Mouse (Mus musculus) MEL (cell line): ENCODE data around the gene Snapc4. TPM values are rescaled to one million over a fixed set of nuclear protein-coding genes. Genes with fewer than 3 reads are reported as not detected.

ENCODE experiments used
- DNase-seq: peaks from one replicate; pipeline ENCODE4 v3.0.0; 2011; ENCODE audit warnings: low read depth, low spot score
- H3K27ac ChIP-seq: 2 replicates; pipeline ENCODE4 v1.5.1; 2012; ENCODE audit warnings: low read depth, mild to moderate bottlenecking, control low read depth, low read length, moderate library complexity; ENCODE audit not compliant: control insufficient read depth
- H3K27me3 ChIP-seq, 2 experiments: fragments of 150-350 bp in 1 of 2; sonication (generic) in 1 of 2; 2 replicates each; pipeline ENCODE4 v1.6.1; 2012; ENCODE audit warnings: low read length in 2 of 2, mild to moderate bottlenecking in 2 of 2, improper control_type of control experiment in 1 of 2, moderate library complexity in 1 of 2; ENCODE audit not compliant: insufficient read depth in 2 of 2, control insufficient read depth in 1 of 2
- H3K36me3 ChIP-seq, 2 experiments: 2 replicates each; pipeline ENCODE4 v1.6.1; 2012 to 2014; ENCODE audit warnings: low read length in 2 of 2, improper control_type of control experiment in 1 of 2, inconsistent platforms in 1 of 2, mild to moderate bottlenecking in 1 of 2; ENCODE audit not compliant: insufficient read depth in 2 of 2, control insufficient read depth in 1 of 2
- H3K4me1 ChIP-seq, 2 experiments: fragments of 150-350 bp in 1 of 2; sonication (generic) in 1 of 2; 2 replicates each; pipeline ENCODE4 v1.6.1; 2012; ENCODE audit warnings: low read length in 2 of 2, improper control_type of control experiment in 1 of 2, mild to moderate bottlenecking in 1 of 2; ENCODE audit not compliant: insufficient read depth in 2 of 2, control insufficient read depth in 1 of 2
- H3K4me3 ChIP-seq, 2 experiments: fragments of 150-350 bp in 1 of 2; sonication (generic) in 1 of 2; 2 replicates each; pipeline ENCODE4 v1.5.1; 2012; ENCODE audit warnings: low read depth in 2 of 2, low read length in 2 of 2, mild to moderate bottlenecking in 2 of 2, moderate library complexity in 2 of 2, control low read depth in 1 of 2, improper control_type of control experiment in 1 of 2; ENCODE audit not compliant: control insufficient read depth in 1 of 2, insufficient read depth in 1 of 2
- H3K79me2 ChIP-seq: 2 replicates; pipeline ENCODE4 v1.6.1; 2012; ENCODE audit warnings: mild to moderate bottlenecking, low read length, moderate library complexity; ENCODE audit not compliant: control insufficient read depth, poor library complexity, insufficient read depth
- H3K9ac ChIP-seq: 2 replicates; pipeline ENCODE4 v1.6.1; 2012; ENCODE audit warnings: low read depth, mild to moderate bottlenecking, control low read depth, low read length, moderate library complexity; ENCODE audit not compliant: control insufficient read depth, poor library complexity, severe bottlenecking
- H3K9me3 ChIP-seq: fragments of 150-350 bp; sonication (generic); replicated peaks from 2 replicates; pipeline ENCODE4 v1.6.1; 2012; ENCODE audit warnings: mild to moderate bottlenecking, low read length, improper control_type of control experiment, moderate library complexity; ENCODE audit not compliant: insufficient read depth
- BHLHE40 ChIP-seq: IDR thresholded peaks from 2 replicates; pipeline ENCODE4 v1.6.1; 2012; ENCODE audit warnings: low read depth, mild to moderate bottlenecking, inconsistent platforms, low read length, improper control_type of control experiment, borderline replicate concordance
- CHD1 ChIP-seq: IDR thresholded peaks from 2 replicates; pipeline ENCODE4 v1.6.1; 2012; ENCODE audit warnings: low read depth, mild to moderate bottlenecking, inconsistent platforms, low read length, improper control_type of control experiment
- CHD2 ChIP-seq: IDR thresholded peaks from 2 replicates; pipeline ENCODE4 v1.6.1; 2011; ENCODE audit warnings: low read length, improper control_type of control experiment
- KAT2A ChIP-seq: conservative IDR thresholded peaks from 2 replicates; pipeline ENCODE4 v1.6.1; 2012; ENCODE audit warnings: low read depth, low read length, improper control_type of control experiment, inconsistent platforms
- MAX ChIP-seq: IDR thresholded peaks from 2 replicates; pipeline ENCODE4 v1.6.1; 2011; ENCODE audit warnings: low read length, improper control_type of control experiment
- MEF2A ChIP-seq: IDR thresholded peaks from 2 replicates; pipeline ENCODE4 v1.6.1; 2014; ENCODE audit warnings: low read depth, mild to moderate bottlenecking, inconsistent platforms, low read length, improper control_type of control experiment; ENCODE audit not compliant: poor library complexity, insufficient replicate concordance, severe bottlenecking; ENCODE audit errors: extremely low read depth
- MXI1 ChIP-seq: IDR thresholded peaks from 2 replicates; pipeline ENCODE4 v1.6.1; 2011; ENCODE audit warnings: mild to moderate bottlenecking, low read depth, low read length, improper control_type of control experiment
- MYC ChIP-seq: IDR thresholded peaks from 2 replicates; pipeline ENCODE4 v1.6.1; 2011; ENCODE audit warnings: low read depth, mild to moderate bottlenecking, low read length, improper control_type of control experiment, moderate library complexity
- NELFE ChIP-seq: IDR thresholded peaks from 2 replicates; pipeline ENCODE4 v1.6.1; 2011; ENCODE audit warnings: low read depth, low read length, improper control_type of control experiment
- NRF1 ChIP-seq: IDR thresholded peaks from 2 replicates; pipeline ENCODE4 v1.6.1; 2014; ENCODE audit warnings: low read depth, mild to moderate bottlenecking, inconsistent platforms, low read length, improper control_type of control experiment, moderate library complexity; ENCODE audit not compliant: poor library complexity, insufficient read depth, severe bottlenecking
- POLR2A ChIP-seq, 2 experiments: IDR thresholded peaks; 2 replicates each; pipeline ENCODE4 v1.6.1; 2011 to 2012; ENCODE audit warnings: low read length in 2 of 2, mild to moderate bottlenecking in 2 of 2, control low read depth in 1 of 2, improper control_type of control experiment in 1 of 2, low read depth in 1 of 2, moderate library complexity in 1 of 2; ENCODE audit not compliant: control insufficient read depth in 1 of 2, insufficient read depth in 1 of 2, poor library complexity in 1 of 2
- POLR2AphosphoS5 ChIP-seq: IDR thresholded peaks from 2 replicates; pipeline ENCODE4 v1.6.1; 2012; ENCODE audit warnings: low read depth, borderline replicate concordance, mild to moderate bottlenecking, inconsistent platforms, low read length, moderate library complexity, mixed read lengths
- RAD21 ChIP-seq: IDR thresholded peaks from 2 replicates; pipeline ENCODE4 v1.6.1; 2011; ENCODE audit warnings: mild to moderate bottlenecking, low read depth, low read length, improper control_type of control experiment
- SIN3A ChIP-seq: IDR thresholded peaks from 2 replicates; pipeline ENCODE4 v1.6.1; 2012; ENCODE audit warnings: low read length, improper control_type of control experiment, inconsistent platforms
- SMC3 ChIP-seq: IDR thresholded peaks from 2 replicates; pipeline ENCODE4 v1.6.1; 2011; ENCODE audit warnings: low read depth, low read length, improper control_type of control experiment
- TAL1 ChIP-seq: IDR thresholded peaks from 2 replicates; pipeline ENCODE4 v1.6.1; 2012; ENCODE audit warnings: mild to moderate bottlenecking, inconsistent platforms, low read length, moderate library complexity, mixed read lengths
- TCF12 ChIP-seq: IDR thresholded peaks from 2 replicates; pipeline ENCODE4 v1.6.1; 2014; ENCODE audit warnings: low read depth, mild to moderate bottlenecking, inconsistent platforms, low read length, improper control_type of control experiment, moderate library complexity
- USF1 ChIP-seq: IDR thresholded peaks from 2 replicates; pipeline ENCODE4 v1.6.1; 2014; ENCODE audit warnings: low read depth, mild to moderate bottlenecking, inconsistent platforms, low read length, improper control_type of control experiment, moderate library complexity
- ZMIZ1 ChIP-seq: IDR thresholded peaks from 2 replicates; pipeline ENCODE4 v1.6.1; 2012; ENCODE audit warnings: low read depth, mild to moderate bottlenecking, inconsistent platforms, low read length, improper control_type of control experiment, moderate library complexity
- polyA plus RNA-seq, 2 experiments: library from polyadenylated mRNA; stranded (reverse) in 1 of 2; unstranded in 1 of 2; fragments of >175 nt in 1 of 2; fragments of >200 nt in 1 of 2; gene quantifications; 2 replicates each; pipeline versions ENCODE4 v1.2.1 to v1.2.4; 2012; ENCODE audit warnings: low replicate concordance in 2 of 2, low read depth in 1 of 2; ENCODE audit not compliant: insufficient read length in 2 of 2, insufficient read depth in 1 of 2, missing spikeins in 1 of 2
- total RNA-seq: library from RNA; depleted of rRNA; stranded (reverse); fragments of 300-350 nt; gene quantifications from 2 replicates; pipeline ENCODE4 v1.2.3, GENCODE M21; 2012

Gene Snapc4
- total and polyA plus RNA-seq, 3 experiments: 49.3 to 57.6 TPM; not detected in 1

DNA sequence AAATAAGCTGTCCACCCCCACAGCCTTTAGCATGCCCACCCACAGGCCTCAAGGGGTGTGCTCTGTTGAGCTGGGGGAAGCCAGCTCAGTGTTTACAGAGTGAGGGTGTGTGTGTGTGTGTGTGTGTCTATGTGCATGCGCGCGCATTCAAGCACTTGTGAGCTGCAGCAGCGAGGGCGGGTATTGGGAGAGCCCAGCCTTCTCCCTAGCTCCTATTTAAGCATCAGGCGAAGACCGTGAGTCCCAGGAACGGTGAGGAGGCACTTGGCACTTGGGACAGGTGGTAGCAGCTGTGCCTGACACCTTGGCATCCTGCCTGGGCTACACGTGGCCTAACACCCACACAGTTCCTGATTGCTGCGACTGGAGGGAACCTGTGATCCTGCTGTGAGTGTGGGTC lies 38.4 kb downstream of the Snapc4 start:
- no peak overlapping the region for H3K27ac ChIP-seq

DNA sequence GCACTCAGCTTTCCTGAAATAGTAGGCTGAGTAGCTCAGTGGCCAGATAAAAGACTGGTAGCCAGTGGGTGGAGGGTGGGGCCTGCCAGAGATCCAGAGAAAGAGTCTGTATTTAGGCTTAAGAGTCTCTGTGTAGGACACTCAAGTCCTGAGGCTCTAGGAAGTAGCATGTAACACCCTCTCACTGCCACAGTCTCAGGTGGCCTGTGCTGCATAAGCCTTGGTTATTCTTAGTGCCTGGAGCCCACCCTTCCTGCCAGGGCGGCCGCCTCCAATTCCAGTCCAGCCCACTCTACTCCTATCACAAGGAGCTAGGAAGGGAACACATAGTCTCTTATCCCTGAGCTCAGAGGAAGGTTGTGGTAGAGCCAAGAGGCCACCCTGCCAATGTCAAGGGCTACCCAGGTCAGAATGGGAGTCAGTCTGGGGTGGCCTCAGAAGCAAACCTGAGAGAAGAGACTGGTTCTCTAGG lies 38.9 kb downstream of the Snapc4 start:
- no peak for DNase-seq
- Histone ChIP-seq H3K36me3 (no peaks in the 10 kb centered on the region), H3K79me2 (no peaks in the 10 kb centered on the region), H3K27ac (no peak overlapping the region), H3K4me3 (no peak overlapping the region), H3K9me3 (no peaks in the 10 kb centered on the region), H3K27me3 (no peaks in the 10 kb centered on the region), H3K4me1 (peaks cover 0 to 12% of the 10 kb centered on the region in 2 experiments; a peak in 2 of 4 replicates), H3K9ac (no peak overlapping the region)
- TF ChIP-seq RAD21: no peak

More for the DNA sequence above, 38.4 kb downstream of the Snapc4 start:
- Histone ChIP-seq H3K4me1 (peaks cover 0 to 12% of the 10 kb centered on the region in 2 experiments; a peak in 2 of 4 replicates), H3K9me3 (no peaks in the 10 kb centered on the region), H3K27me3 (no peaks in the 10 kb centered on the region), H3K36me3 (no peaks in the 10 kb centered on the region), H3K4me3 (no peak overlapping the region)
- peak; percentile 45 for DNase-seq
- TF ChIP-seq MAX: peak; percentile 90
- no peak for TF ChIP-seq ZMIZ1
- 0 out of 2 replicates have a peak, but pooled peaks have one; percentile 41 for TF ChIP-seq MYC
- peak; percentile 87 for TF ChIP-seq MXI1
- TF ChIP-seq USF1: peak; percentile 65; the same call in 1 of the 2 replicates
- TF ChIP-seq NELFE: no peak
- TF ChIP-seq MEF2A: no peak
- no peak for TF ChIP-seq POLR2A (IDR thresholded peaks at IDR 0.05; ENCODE audit: control insufficient read depth in 1 of 2, insufficient read depth in 1 of 2, low read depth in 1 of 2, low read length in 2 of 2, poor library complexity in 1 of 2)
- no peak for TF ChIP-seq TAL1
- TF ChIP-seq KAT2A: no peak
- TF ChIP-seq SIN3A: peak; percentile 56
- TF ChIP-seq, all 39 proteins: peak for 5
- no peaks in the 10 kb centered on the region for H3K79me2 ChIP-seq
- no peak overlapping the region for H3K9ac ChIP-seq

DNA sequence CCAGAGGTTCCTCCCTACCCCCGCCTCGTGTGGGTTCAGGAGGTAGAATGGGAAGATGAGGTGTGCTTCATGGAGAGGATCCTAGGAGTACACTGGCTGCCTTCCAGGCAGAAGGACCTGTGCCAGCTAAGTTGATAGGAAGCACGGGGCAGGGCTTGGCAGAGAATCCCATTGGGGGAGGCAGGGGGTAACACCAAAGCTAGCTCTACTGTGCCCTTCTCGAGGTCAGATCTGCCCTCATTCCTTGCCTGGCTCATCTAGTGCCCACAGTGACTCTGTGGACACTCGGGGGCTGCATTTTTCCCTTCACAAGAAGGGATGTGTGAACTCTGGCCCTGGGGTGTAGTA lies 41.3 kb downstream of the Snapc4 start:
- Histone ChIP-seq H3K36me3 (no peaks in the 10 kb centered on the region), H3K4me3 (no peak overlapping the region), H3K9ac (no peak overlapping the region), H3K27me3 (no peaks in the 10 kb centered on the region), H3K9me3 (no peaks in the 10 kb centered on the region), H3K79me2 (no peaks in the 10 kb centered on the region), H3K27ac (no peak overlapping the region), H3K4me1 (peaks cover 0 to 12% of the 10 kb centered on the region in 2 experiments; a peak in 2 of 4 replicates)
- TF ChIP-seq NRF1 (no peak), TCF12 (no peak), CHD2 (no peak), BHLHE40 (no peak), POLR2AphosphoS5 (no peak), CHD1 (no peak), RAD21 (no peak), SMC3 (no peak), USF1 (no peak), MEF2A (no peak)
- DNase-seq: no peak
